Mouse (Mus musculus) kidney, postnatal 36 days (tissue): ENCODE results near the gene Stac.
A peak's percentile ranks its signal among the peaks of the same experiment; 100 is the strongest.

ENCODE experiments used
- DNase-seq, 2 experiments: peaks; one replicate each; pipeline ENCODE4 v3.0.0; 2021 to 2022; ENCODE audit warnings: mixed read lengths in 2 of 2

Gene Stac

DNA sequence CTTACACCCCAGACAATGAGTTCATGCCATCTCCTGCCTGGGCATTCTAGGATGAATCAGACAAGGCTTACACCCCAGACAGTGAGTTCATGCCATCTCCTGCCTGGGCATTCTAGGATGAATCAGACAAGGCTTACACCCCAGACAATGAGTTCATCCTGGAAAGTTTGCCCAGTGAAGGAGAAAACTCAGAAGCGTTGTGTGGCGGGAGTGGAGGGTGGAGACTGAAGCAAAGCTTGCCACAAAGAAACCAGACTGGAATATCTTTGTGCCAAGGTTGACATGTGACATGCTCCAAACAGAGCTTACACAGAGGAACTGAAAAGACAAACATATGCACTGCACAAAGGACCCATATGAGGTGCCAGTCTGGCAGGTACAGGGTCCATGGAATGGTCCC lies 102.6 kb downstream of the Stac start:
- DNase-seq, result no peak

DNA sequence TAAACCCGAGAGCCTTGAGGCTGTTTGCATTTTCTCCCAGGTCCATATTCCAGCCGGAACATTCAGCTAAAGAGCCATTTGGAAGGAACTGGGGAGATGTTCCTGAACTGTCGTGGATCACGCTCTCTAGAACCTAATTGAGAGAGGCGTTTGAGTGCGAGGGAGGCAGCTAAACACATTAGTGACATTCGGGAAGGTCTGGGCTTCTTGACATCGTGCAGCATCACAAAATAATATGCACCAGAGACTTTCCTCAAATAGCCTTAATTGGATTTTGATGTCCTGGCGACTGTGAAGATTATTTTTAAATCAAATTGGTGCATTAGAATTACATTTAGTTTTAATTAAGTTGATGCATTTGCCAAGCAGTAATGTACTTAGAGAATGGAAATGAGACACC lies 111.4 kb downstream of the Stac start:
- DNase-seq, result no peak

DNA sequence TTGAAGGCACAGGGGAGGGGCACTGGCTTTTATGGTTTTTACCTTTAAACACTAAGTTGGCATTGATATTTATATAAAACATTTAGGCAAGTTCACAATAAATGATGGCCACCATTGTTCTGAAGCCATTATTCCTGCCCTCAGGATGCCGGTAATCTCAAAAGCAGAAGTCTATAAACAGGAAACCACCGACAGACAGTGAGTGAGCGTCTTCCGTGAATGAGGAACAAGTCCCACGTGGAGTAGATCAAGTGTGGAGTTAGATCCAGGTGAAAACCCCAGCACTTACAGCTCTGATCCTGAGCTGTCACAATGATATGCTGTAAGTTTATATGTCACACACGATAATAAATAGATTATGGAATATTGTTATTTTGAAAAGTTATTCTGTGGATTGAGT lies 112.7 kb downstream of the Stac start:
- DNase-seq, result no peak

DNA sequence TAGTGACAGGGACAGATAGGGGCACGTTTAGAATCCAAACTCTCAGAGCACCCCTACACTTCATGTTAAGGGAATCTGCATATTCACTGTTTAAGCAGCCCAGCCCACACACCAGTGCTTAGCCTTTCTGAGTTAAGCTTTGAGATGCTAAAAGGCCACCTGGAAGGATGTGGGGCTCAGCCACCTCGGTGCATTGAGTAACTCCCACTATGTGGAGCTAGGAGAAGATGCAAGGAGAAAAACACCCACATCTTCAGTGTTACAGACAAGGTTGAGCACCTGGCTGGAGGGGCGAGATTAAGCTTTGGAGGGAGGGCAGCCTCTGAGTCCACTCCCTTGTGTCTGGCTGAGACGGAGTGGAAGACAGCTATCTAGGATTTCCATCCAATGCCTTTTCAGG lies 114.3 kb downstream of the Stac start:
- no peak for DNase-seq

DNA sequence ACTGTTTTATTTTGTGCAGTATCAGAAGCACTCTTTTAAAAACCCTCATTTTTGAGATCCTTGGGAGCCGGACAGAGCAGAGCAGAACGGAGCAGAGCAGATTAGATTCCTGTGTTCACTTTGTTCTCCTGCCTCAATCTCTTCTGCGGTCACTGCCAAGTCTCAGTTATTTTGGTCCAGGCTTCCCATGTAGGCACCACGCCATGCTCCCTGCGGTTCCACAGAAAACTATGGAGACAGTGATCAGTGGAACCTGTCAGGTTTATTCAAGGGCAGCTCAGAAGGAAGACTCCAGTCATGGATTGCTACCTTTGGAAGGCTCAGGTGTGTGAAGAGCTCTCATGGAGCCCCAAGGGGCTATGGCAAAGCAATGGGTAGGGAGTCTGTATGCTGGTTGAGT lies 116.3 kb downstream of the Stac start:
- DNase-seq, result no peak

DNA sequence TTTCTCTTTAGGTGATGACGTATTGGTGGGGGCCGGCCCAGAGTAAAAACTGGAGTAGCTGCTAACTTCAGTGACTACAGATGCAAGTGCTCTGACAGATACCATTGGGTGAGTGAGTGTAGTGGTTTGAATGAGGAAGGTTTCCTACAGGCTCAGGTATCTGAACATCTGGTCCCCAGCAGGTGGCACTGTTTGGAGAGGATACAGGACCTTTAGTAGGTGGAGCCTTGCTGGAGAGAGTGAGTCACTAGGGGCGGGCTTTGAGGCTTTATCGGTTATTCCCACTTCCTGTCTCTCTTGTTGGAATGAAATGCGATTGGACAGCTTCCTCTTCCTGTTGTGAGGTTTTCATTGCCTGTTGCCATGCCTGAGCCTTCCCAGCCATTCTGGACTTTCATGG lies 118.5 kb downstream of the Stac start:
- peak in 1 of 2 experiments; percentile 68 for DNase-seq

DNA sequence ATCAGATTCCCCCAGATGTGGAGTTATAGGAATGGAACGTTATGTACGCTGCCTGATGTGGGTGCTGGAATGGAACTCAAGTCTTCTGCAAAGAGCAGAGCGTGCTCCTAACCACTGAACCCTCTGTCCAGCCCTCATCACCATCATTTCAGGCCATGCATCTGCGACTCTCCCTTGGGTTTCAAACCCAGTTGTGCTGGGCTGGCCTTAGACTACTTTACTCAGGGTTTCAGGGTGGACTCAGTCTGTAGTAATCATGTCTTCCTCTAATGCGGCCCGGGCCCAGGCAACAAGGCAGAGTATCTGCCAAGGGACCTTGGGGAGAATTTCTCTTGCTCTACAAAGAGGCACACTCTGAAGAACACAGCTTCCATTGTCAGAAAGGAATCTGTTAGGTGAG lies 126.0 kb downstream of the Stac start:
- no peak for DNase-seq

DNA sequence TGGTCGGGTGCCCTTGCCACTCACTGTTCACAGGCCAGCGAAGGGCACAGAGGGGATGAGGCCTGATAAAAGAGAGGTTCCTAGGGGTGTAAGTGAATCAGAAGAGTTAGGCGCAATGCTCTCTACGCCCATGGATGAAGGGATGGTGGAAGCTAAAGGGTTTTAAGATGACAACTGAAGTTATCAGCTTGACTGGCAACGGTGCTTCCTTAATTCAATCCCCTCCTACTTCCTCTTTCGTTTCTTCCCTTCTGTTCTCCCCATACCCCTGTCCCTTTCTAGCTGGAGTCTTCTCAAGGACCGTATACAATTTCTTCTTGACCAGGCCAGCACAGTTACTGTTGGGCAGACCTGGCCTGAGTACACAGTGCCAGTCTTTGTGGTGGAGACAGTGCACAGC lies 126.9 kb downstream of the Stac start:
- no peak for DNase-seq

DNA sequence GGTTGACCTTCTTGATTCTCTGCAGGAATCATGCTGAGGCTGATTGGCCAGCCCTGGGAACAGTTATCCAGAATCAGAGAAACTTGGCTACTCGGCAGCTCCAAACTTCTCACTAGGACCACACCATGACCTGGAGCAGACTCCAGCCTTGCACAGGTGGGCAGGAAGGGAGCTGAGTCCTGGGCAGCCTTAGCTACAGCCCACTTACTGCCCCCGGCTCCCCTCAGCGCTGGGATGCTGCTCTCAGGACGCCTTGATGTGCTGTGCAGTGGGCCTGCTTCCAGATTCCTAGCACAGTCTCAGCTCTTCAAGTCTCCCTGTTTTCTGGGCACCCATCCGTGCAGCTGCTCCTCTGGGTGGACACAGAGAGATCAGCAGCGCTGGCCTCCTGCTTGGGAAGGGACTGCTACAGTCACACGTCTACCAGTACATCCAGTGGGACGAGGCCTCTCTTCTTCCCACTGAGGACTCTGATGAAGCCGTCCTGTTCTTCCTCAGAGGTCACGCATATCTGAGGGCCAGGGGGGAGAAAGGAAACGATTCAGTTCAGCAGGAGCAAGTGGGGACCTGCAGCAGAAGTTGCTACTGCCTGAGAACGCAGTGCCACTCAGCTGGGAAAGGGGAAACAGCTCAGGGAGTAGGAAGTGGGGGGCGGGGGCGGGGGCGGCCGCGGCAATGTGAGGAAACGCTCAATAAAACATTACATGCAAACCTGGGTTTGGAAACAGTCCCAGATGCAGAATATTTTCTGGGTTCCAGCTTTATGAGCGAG lies 127.7 kb downstream of the Stac start:
- DNase-seq, result peak in 1 of 2 experiments; percentile 5

DNA sequence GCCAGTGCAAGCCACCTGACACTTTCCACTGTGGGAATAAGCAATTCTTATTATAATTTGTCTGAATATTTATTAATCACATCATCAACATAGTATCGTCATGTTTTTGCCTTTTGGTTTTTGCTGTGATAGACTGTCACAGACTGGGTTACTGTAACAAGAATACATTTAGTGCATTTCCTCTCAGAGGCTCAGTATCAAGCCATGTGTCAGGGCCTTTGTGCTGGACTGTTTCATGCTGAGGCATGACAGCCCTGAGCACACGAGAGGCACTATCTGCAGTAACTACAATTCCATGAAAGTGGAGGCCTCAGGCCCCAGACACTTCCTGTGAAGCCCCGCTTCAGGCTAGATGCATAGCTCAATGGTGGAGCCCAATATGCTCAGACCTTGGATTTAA lies 133.4 kb downstream of the Stac start:
- no peak for DNase-seq

DNA sequence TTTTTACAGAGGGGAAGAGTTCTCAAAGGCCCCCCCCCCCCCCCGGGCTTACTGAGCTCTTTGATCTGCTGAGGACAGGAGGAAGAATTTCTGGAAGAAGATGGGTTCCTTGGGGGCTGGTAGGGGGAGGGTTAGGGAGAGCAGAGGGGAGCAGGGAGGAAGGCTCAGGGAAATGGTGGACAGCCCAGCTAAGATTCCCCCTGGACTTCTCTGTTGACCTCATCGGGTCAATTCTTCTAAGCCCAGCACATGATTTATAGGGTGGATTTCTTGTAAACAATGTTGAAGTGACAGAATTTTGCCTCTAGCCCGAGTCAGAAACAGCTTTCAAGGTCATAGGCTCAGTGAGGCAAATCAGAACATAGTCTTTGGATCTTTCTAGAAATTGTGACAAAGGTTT lies 137.3 kb downstream of the Stac start:
- no peak for DNase-seq

DNA sequence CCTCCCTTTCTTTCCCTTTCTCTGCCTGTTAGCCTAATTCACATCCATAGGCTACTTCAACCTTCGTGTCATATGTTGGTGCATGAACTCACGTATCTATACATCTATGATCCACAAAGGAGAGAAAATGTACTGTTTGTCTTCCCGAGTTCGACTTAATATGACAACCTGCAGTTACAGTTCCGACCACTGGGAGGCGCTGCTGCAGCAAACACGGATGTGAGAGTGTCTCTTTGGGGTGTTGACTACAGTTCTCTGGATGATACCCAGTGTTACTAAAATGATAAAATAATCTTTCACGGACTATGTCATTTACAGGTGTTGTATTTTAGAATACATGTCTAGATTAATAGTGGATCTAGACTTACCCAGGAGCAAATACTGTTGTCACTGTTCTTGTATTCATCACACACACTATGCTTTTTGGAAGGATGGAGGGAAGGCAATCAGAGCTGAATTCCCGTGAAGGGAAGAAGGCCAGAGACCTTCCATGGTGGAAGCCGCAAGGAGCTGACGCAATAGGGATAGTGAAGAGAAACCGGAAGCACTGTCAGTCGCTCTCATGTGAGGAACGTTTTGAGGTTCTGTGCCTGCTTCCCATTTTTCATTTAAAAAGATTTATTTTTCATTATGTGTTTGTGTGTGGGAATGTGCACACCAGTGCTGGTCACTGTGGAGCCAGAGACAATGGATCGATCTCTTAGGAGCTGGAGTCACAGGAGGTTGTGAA lies 138.5 kb downstream of the Stac start:
- DNase-seq, result peak in 1 of 2 experiments; percentile 64

DNA sequence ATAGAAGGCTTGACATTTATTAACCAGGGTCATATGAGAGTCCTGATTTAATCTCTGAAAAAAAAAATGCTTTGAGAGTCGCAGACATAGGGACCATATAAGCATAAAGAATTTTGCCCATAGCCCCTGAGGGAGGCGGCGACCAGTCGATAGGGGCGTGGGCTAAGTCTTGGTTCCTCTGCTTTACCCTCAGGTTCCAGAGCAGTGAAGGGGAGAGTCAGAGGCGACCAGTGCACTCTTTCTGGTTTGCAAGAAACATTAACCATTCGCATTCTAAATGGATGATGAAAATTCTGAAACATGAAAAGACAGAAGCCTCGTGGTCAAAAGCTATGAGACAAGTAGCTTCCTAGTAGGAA lies 139.2 kb downstream of the Stac start:
- no peak for DNase-seq

DNA sequence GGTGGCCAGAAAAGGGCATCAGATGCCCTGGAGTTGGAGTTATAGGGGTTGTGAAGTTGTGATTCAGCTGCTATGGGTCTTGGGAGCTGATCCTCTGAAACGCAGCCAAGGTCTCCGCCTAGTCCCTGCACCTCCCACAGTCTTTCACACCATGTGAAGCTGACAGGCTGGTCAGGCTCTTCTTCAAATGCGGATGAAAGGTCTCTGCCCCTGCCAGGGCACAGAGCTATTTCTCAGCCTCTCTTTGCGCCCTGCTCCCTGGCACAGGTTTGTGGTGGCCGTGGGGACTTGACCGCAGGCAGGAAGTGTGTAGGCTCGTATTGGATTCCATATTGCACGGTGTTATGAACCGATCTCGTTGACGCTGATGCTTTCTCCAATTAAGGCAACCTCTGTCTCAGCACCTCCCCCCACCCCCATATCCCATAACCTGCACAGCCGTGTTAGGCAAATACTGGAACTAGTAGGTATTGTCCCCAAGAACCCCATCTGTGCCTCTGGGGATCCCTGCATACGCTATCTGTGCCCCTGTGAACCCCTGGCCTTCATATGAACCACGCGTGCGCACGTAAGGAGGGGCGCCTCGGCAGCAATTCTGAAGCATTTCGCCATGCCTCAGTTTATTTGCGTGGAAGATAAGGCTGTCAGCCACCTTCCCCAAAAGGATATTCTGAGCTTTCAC lies 139.7 kb downstream of the Stac start:
- no peak for DNase-seq

DNA sequence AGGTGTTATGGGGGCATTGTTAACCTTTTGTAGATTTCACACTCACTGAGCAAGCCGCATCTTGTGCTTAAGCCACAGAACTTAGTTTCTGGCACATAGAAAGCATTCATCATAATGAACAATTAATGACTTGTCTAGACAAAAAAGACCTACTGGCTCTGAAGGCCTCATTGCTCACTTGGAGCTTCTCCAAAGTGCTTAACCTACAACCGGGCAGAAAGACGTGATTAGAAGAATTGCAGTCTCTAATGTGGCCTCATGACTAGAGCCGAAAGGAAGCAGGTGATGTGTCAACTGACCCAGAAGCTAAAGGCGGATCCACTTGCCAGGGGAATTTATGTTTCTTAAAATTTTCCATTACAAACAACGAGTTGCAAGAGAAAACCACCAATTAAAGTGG lies 147.5 kb downstream of the Stac start:
- no peak for DNase-seq

DNA sequence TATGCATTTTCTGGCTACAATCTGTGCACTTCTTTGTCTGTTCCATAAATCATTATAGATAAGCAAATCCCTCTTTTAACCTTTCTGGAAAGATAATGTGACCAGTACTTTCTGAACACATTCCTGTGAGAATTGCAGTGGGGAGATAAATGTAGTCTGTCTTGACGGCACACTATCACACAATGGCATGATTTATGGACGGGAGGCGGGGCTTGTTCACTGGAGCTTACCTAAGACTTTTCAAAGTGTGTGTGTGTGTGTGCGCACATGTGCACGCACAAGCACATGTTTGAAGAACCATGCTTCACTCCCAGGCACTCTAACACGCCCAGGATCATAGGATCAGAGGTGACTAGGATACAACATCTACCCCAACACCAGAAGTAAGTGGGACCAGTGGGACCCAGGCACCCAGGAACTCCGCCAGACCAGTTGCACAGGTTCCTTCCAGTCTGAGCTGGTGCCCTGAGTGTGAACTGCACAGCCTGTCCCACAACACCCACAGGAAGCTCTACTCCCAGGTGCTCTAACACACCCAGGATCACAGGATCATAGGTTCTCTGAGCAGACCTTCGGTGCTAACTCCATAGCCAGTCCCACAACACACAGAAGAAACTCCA lies 154.6 kb downstream of the Stac start:
- DNase-seq, result no peak

DNA sequence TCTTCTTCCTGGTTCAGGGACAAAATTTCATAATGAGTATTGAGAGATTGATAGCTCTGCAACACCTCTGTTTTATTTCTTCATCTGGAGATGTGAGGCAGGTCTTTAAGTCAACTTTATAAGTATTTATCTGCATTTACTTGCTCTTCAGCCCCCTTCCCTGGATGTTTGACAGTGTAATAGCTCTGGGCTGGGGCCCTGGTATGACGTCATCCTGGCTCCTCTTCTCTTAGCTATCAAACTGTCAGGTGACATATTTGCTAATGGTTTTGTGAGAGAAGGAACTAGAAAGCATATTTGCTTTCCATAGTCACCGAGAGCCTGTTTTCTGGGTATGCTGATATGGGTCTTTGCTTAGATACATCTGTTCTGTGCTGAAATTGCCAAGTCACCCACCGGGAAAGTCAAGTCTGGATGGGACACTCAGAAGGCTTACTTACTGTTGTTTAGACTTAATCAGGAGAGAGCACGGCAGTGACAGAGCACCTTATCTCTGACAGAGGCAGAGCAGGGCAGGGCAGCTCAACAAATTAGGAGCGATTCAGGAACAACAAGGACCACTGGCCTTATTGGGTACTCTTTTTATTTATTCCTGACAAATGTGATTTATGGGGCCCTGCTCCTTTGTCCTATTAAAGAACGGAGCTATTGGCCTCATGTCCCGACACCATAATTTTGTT lies 155.3 kb downstream of the Stac start:
- no peak for DNase-seq

DNA sequence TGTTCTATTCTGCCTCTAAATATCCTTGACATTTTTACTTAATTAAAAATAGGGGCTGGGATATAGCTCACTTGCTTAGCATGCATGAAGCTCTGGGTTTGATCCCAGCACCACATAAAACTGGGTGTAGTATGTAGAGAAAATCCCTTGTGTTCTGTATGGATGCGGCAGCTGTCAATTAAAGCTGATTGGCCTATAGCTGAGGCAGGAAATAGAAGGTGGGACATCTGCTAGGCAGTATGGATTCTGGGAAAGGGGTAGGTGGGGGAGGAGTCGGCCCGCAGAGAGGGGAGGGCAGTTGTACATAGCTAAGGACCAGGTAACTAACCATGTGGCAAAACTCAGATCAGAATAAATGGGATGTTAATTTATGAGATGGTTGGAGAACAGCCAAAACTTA lies 166.3 kb downstream of the Stac start:
- no peak for DNase-seq

DNA sequence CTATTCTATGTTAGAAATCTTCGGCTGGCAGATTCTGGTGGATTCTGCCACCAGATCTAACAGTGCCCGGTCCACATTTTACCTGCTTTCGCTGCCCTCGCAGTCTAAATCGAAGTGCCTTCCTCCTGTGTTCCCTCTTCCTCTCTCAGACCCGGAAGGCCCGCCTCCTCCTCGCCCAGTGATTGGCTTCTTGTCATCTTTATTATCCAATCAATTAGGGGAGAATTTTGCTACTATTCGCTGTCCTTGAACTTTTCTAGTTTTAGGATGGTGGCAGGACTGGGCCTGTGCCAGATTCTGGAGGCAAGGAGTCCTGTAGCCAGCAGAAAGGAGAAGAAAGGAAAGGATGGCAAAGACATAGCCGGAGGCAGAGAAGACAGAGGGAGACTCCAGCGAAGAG lies 167.0 kb downstream of the Stac start:
- no peak for DNase-seq

DNA sequence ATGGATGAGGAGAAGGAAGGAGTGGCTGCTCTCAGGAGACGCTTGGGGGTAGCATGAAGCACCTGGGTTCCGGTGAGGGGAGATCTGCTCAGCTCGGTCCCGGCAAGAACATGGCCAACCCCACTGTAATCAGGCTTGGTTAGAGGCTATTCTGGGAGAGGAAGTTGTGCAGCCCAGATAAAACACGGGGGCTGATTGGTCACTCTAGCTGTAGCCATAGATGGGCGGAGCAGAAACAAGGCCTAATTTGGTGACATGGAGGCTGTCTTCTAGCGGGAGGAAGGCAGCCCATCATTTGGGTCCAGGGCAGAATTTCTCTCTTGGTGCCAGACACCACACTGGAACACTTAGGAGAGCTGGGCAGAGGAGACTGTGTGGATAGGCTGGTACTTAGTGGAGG lies 167.9 kb downstream of the Stac start:
- no peak for DNase-seq

DNA sequence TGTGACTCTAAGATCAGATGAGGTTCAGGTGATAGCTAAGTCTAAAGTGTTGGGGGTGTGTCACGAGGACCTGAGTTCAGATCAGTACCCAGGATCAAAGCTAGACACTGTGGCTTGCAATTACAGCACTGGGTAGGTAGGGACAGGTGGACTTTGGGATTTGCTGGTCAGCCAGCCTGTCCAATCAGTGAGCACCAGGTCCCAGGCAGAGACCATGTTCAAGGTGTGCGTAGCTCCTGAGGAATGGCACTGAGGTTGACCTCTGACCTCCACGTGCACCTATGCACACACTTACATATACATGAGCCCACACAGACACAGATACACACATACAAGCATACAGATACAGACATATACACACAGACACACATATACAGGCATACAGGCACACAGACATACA lies 174.6 kb downstream of the Stac start:
- no peak for DNase-seq

DNA sequence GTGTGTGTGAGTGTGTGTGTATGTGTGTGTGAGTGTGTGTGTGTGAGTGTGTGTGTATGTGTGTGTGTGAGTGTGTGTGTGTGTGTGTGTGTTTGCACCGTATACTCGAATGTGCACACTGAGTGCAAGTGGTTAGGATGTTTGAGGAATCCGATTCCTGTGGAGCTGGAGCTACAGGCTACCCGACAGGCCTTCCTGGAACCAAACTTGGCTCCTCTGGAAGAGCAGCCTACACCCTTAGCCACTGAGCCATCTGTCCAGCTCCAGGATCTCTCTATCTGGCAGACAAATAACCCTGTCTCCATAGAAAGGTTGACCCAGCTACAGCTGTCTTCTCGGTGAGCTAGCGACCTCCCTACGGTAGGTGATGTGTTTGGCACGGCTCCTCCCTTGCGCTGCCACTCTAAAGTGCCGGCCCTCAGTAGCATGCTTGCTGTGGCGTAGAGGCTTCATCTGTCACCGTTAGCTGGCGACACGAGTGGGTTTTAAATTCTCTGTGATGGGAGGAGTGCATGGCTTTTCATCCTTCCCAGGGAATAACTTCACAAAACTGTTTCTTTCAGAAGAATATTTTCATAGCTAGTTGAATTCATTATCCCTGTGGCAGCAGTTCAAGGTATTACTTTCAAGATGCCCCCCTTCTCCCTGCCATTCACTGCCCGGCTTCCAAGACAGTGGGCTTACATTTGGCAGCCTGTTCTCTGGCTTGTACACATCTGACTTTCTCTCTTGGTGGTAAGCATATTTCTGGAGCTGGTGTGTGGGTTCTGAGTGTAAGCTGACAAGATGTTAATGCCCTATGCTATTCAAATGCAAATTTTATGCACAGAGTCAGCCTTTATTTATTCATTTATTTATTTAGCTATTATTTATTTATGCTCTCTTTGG lies 175.3 kb downstream of the Stac start:
- no peak for DNase-seq
